Mouse (Mus musculus): ENCODE results near the gene Otx2. TPM values are rescaled to one million over a fixed set of nuclear protein-coding genes. Genes with fewer than 3 reads are reported as not detected.

Otx2 gene
- polyA plus RNA-seq, 1 experiment from 2014 or later = not detected

GRCm38 (mm10) chr14:48670761-48671479, 2.7 kb downstream of the Otx2 start:
- Histone ChIP-seq H3K4me2 (replicated peaks; ENCODE audit: low read depth, low read length) (no peak overlapping the region), H3K9ac (replicated peaks; ENCODE audit: low read depth, low read length) (no peak overlapping the region), H3K9me3 (ENCODE audit: control insufficient read depth, low read depth, low read length) (no peaks in the 10 kb centered on the region), H3K4me1 (ENCODE audit: control insufficient read depth, insufficient read depth, low read length) (0 out of 2 replicates have a peak, but pooled peaks cover 3% of the 10 kb centered on the region), H3K4me3 (ENCODE audit: low read depth, low read length) (no peak overlapping the region), H3K27ac (ENCODE audit: low read length) (no peak overlapping the region), H3K27me3 (ENCODE audit: control insufficient read depth, insufficient read depth, low read length) (peaks cover 79% of the 10 kb centered on the region), H3K36me3 (ENCODE audit: control insufficient read depth, insufficient read depth, low read length) (no peaks in the 10 kb centered on the region)
- 42% methylated on average over 4 of the region's 4 CpGs for WGBS
- ATAC-seq (ENCODE audit: insufficient number of reproducible peaks, insufficient read depth, low FRiP score, low read depth) = no peak

DNA sequence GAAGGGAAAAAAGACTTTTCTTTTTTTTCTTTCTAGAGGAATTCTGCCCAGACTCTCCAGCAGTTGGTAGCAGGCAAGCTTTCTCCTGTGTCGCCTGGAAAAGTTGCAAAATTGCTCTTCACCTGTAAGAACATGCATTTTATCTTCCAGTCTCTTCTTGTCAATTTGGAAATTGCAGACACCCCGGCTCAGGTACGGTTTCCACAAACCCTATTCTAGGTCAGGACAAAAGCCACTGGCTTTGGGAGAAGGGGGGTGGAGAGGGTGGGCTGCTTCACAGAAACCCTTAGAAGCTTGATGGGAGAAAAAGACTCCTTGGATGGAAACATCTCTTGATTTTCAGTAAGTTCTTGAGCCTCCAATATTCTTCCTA, 3.4 kb downstream of the Otx2 start:
- Histone ChIP-seq H3K9me3 (ENCODE audit: control insufficient read depth, low read depth, low read length) (no peaks in the 10 kb centered on the region), H3K27ac (ENCODE audit: low read length) (no peak overlapping the region), H3K4me1 (ENCODE audit: control insufficient read depth, insufficient read depth, low read length) (0 out of 2 replicates have a peak, but pooled peaks cover 3% of the 10 kb centered on the region), H3K4me3 (ENCODE audit: low read depth, low read length) (no peak overlapping the region), H3K4me2 (replicated peaks; ENCODE audit: low read depth, low read length) (no peak overlapping the region), H3K9ac (replicated peaks; ENCODE audit: low read depth, low read length) (no peak overlapping the region), H3K27me3 (ENCODE audit: control insufficient read depth, insufficient read depth, low read length) (peaks cover 73% of the 10 kb centered on the region), H3K36me3 (ENCODE audit: control insufficient read depth, insufficient read depth, low read length) (no peaks in the 10 kb centered on the region)
- 4% methylated on average over 3 of the region's 3 CpGs for WGBS
- ATAC-seq (ENCODE audit: insufficient number of reproducible peaks, insufficient read depth, low FRiP score, low read depth) = no peak

- Histone ChIP-seq H3K9ac (replicated peaks; ENCODE audit: low read depth, low read length) (no peak overlapping the region), H3K4me2 (replicated peaks; ENCODE audit: low read depth, low read length) (no peak overlapping the region), H3K36me3 (ENCODE audit: control insufficient read depth, insufficient read depth, low read length) (no peaks in the 10 kb centered on the region), H3K27ac (ENCODE audit: low read length) (no peak overlapping the region), H3K4me1 (ENCODE audit: control insufficient read depth, insufficient read depth, low read length) (0 out of 2 replicates have a peak, but pooled peaks cover 3% of the 10 kb centered on the region), H3K4me3 (ENCODE audit: low read depth, low read length) (no peak overlapping the region), H3K27me3 (ENCODE audit: control insufficient read depth, insufficient read depth, low read length) (peaks cover 67% of the 10 kb centered on the region), H3K9me3 (ENCODE audit: control insufficient read depth, low read depth, low read length) (no peaks in the 10 kb centered on the region)
- 2% methylated on average over 18 of the region's 18 CpGs for WGBS
- ATAC-seq (ENCODE audit: insufficient number of reproducible peaks, insufficient read depth, low FRiP score, low read depth) = no peak
Measured at GRCm38 (mm10) chr14:48669541-48670257, 3.9 kb downstream of the Otx2 start.

- Histone ChIP-seq H3K9ac (replicated peaks; ENCODE audit: low read depth, low read length) (no peak overlapping the region), H3K9me3 (ENCODE audit: control insufficient read depth, low read depth, low read length) (no peaks in the 10 kb centered on the region), H3K4me1 (ENCODE audit: control insufficient read depth, insufficient read depth, low read length) (0 out of 2 replicates have a peak, but pooled peaks cover under 1% of the 10 kb centered on the region), H3K4me3 (ENCODE audit: low read depth, low read length) (no peak overlapping the region), H3K27ac (ENCODE audit: low read length) (no peak overlapping the region), H3K27me3 (ENCODE audit: control insufficient read depth, insufficient read depth, low read length) (peaks cover 59% of the 10 kb centered on the region), H3K4me2 (replicated peaks; ENCODE audit: low read depth, low read length) (no peak overlapping the region), H3K36me3 (ENCODE audit: control insufficient read depth, insufficient read depth, low read length) (no peaks in the 10 kb centered on the region)
- WGBS = under 1% methylated on average over 29 of the region's 29 CpGs
- ATAC-seq (ENCODE audit: insufficient number of reproducible peaks, insufficient read depth, low FRiP score, low read depth) = no peak
Measured at GRCm38 (mm10) chr14:48668761-48669303, 4.8 kb downstream of the Otx2 start.

DNA sequence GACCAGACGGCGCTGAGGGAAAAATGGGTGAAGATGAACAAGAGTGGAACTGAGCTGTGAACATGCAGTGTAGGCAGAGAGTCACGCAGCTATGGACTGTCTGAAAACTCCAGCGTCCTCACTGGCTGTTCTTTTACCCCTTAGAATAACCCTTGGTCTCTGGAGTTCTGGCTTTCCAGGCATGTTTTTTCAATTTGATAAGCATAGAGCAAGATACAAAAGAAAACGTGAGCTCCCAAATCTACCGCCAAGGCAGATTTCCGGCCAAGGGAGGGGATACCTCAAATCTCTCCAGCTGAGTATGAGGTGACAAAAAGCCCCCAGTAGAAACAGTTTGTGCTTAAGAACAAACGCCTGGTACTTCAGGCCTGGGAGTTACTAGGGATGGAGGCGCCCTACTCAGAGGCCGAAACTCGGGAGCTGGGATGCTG, 5.6 kb downstream of the Otx2 start:
- Histone ChIP-seq H3K4me3 (ENCODE audit: low read depth, low read length) (no peak overlapping the region), H3K4me2 (replicated peaks; ENCODE audit: low read depth, low read length) (no peak overlapping the region), H3K9me3 (ENCODE audit: control insufficient read depth, low read depth, low read length) (no peaks in the 10 kb centered on the region), H3K27me3 (ENCODE audit: control insufficient read depth, insufficient read depth, low read length) (peaks cover 52% of the 10 kb centered on the region), H3K4me1 (ENCODE audit: control insufficient read depth, insufficient read depth, low read length) (no peaks in the 10 kb centered on the region), H3K36me3 (ENCODE audit: control insufficient read depth, insufficient read depth, low read length) (no peaks in the 10 kb centered on the region), H3K27ac (ENCODE audit: low read length) (no peak overlapping the region), H3K9ac (replicated peaks; ENCODE audit: low read depth, low read length) (no peak overlapping the region)
- whole genome bisulfite sequencing = 4% methylated on average over 11 of the region's 11 CpGs
- ATAC-seq (ENCODE audit: insufficient number of reproducible peaks, insufficient read depth, low FRiP score, low read depth) = no peak

- H3K4me3 ChIP-seq (ENCODE audit: low read depth, low read length) = no peak overlapping the region
Measured at GRCm38 (mm10) chr14:48667396-48667795, 6.2 kb downstream of the Otx2 start.

GRCm38 (mm10) chr14:48666771-48667170, 6.8 kb downstream of the Otx2 start:
- WGBS = 2% methylated on average over 19 of the region's 19 CpGs
- H3K4me2 ChIP-seq (replicated peaks; ENCODE audit: low read depth, low read length) = no peak overlapping the region
- no peak overlapping the region for H3K4me3 ChIP-seq (ENCODE audit: low read depth, low read length)

More at GRCm38 (mm10) chr14:48667396-48667795, 6.2 kb downstream of the Otx2 start:
- Histone ChIP-seq H3K27ac (ENCODE audit: low read length) (no peak overlapping the region), H3K4me1 (ENCODE audit: control insufficient read depth, insufficient read depth, low read length) (no peaks in the 10 kb centered on the region), H3K9ac (replicated peaks; ENCODE audit: low read depth, low read length) (no peak overlapping the region), H3K4me2 (replicated peaks; ENCODE audit: low read depth, low read length) (no peak overlapping the region), H3K9me3 (ENCODE audit: control insufficient read depth, low read depth, low read length) (no peaks in the 10 kb centered on the region), H3K36me3 (ENCODE audit: control insufficient read depth, insufficient read depth, low read length) (no peaks in the 10 kb centered on the region), H3K27me3 (ENCODE audit: control insufficient read depth, insufficient read depth, low read length) (peaks cover 52% of the 10 kb centered on the region)
- 2% methylated on average over 12 of the region's 12 CpGs for WGBS
- no peak for ATAC-seq (ENCODE audit: insufficient number of reproducible peaks, insufficient read depth, low FRiP score, low read depth)

GRCm38 (mm10) chr14:48665816-48666661, 7.6 kb downstream of the Otx2 start:
- Histone ChIP-seq H3K9me3 (ENCODE audit: control insufficient read depth, low read depth, low read length) (no peaks in the 10 kb centered on the region), H3K27me3 (ENCODE audit: control insufficient read depth, insufficient read depth, low read length) (peaks cover 60% of the 10 kb centered on the region), H3K9ac (replicated peaks; ENCODE audit: low read depth, low read length) (no peak overlapping the region), H3K4me1 (ENCODE audit: control insufficient read depth, insufficient read depth, low read length) (no peaks in the 10 kb centered on the region), H3K36me3 (ENCODE audit: control insufficient read depth, insufficient read depth, low read length) (no peaks in the 10 kb centered on the region), H3K27ac (ENCODE audit: low read length) (no peak overlapping the region), H3K4me2 (replicated peaks; ENCODE audit: low read depth, low read length) (no peak overlapping the region), H3K4me3 (ENCODE audit: low read depth, low read length) (no peak overlapping the region)
- no peak for ATAC-seq (ENCODE audit: insufficient number of reproducible peaks, insufficient read depth, low FRiP score, low read depth)
- WGBS = under 1% methylated on average over 52 of the region's 52 CpGs

More at GRCm38 (mm10) chr14:48666771-48667170, 6.8 kb downstream of the Otx2 start:
- Histone ChIP-seq H3K36me3 (ENCODE audit: control insufficient read depth, insufficient read depth, low read length) (no peaks in the 10 kb centered on the region), H3K27me3 (ENCODE audit: control insufficient read depth, insufficient read depth, low read length) (peaks cover 58% of the 10 kb centered on the region), H3K9me3 (ENCODE audit: control insufficient read depth, low read depth, low read length) (no peaks in the 10 kb centered on the region), H3K9ac (replicated peaks; ENCODE audit: low read depth, low read length) (no peak overlapping the region), H3K27ac (ENCODE audit: low read length) (no peak overlapping the region), H3K4me1 (ENCODE audit: control insufficient read depth, insufficient read depth, low read length) (no peaks in the 10 kb centered on the region)
- no peak for ATAC-seq (ENCODE audit: insufficient number of reproducible peaks, insufficient read depth, low FRiP score, low read depth)

All from stomach, embryonic 14.5 days (tissue).